9 mouse cellular contexts compared by ENCODE assay signal in genomic region chr1:169655256-169655655, GRCm38 (mm10). TPM values are rescaled to one million over a fixed set of nuclear protein-coding genes. Genes with fewer than 3 reads are reported as not detected.
A peak's percentile ranks its signal among the peaks of the same experiment; 100 is the strongest.
DNase-seq lines count a peak whose midpoint lies in the region; ATAC-seq and TF ChIP-seq lines count a peak whose summit lies in the region.
"Had no signal": no experiment of that assay in that cellular context is flagged by ENCODE, and none has a peak within 500 bp of the region (broad histone marks: within the 10 kb centered on the region; RNA-seq: fewer than 3 reads in every experiment).

Gene Rgs5, plus strand, starts transcription at chr1:169655501.

- DNase-seq in brain, adult 2 months (ENCODE audit: low read depth, low spot score) = peak; percentile 43
- peak; percentile 47 to 50 for DNase-seq in kidney, postnatal 36 days
- no peak for DNase-seq in lung, adult 2 months
- peak; percentile 22 for DNase-seq in right cerebral cortex, postnatal 14 days
- DNase-seq in spleen, postnatal 36 days (ENCODE audit: low spot score in 2 of 2) = no peak
- no peak for DNase-seq in thymus, postnatal 36 days

- H3K27me3 ChIP-seq in forebrain, embryonic 15.5 days = no peaks in the 10 kb centered on the region
- no peaks in the 10 kb centered on the region for H3K27me3 ChIP-seq in heart, embryonic 16.5 days (ENCODE audit: control insufficient read depth, insufficient read depth, low read length)

- no peak within 1 kb of the TSS for H3K27ac ChIP-seq in forebrain, embryonic 15.5 days (replicated peaks)
- H3K27ac ChIP-seq in heart, embryonic 16.5 days (ENCODE audit: low read length) = no peak within 1 kb of the TSS
- H3K27ac ChIP-seq: macrophage had no signal

- no peak within 1 kb of the TSS for H3K9ac ChIP-seq in forebrain, embryonic 15.5 days (replicated peaks)
- 0 out of 2 replicates have a peak within 1 kb of the TSS, but pooled peaks have one; percentile 0 for H3K9ac ChIP-seq in heart, embryonic 16.5 days (ENCODE audit: low read length)

- H3K9me3 ChIP-seq in forebrain, embryonic 15.5 days = no peaks in the 10 kb centered on the region
- no peaks in the 10 kb centered on the region for H3K9me3 ChIP-seq in heart, embryonic 16.5 days (replicated peaks; ENCODE audit: control insufficient read depth, low read length)

- no peak for TF ChIP-seq POLR2A in lung, adult 2 months (IDR thresholded peaks at IDR 0.05; ENCODE audit: borderline replicate concordance, extremely low read depth, low read depth, low read length)

- 35% methylated on average over 8 of the region's 8 CpGs for WGBS in forebrain, embryonic 15.5 days
- 5% methylated on average over 8 of the region's 8 CpGs for WGBS in heart, embryonic 16.5 days
- 6% methylated on average over 8 of the region's 8 CpGs for WGBS in lung, adult 2 months

- H3K4me1 ChIP-seq in forebrain, embryonic 15.5 days = 0 out of 2 replicates have a peak, but pooled peaks cover 4% of the 10 kb centered on the region
- peaks cover 7% of the 10 kb centered on the region; the same call in 1 of the 2 replicates for H3K4me1 ChIP-seq in heart, embryonic 16.5 days (ENCODE audit: control insufficient read depth, insufficient read depth, low read length)
- peaks cover 5% of the 10 kb centered on the region for H3K4me1 ChIP-seq in lung, adult 2 months (ENCODE audit: control insufficient read depth, insufficient read depth, low read length)

- no peak for TF ChIP-seq CTCF in lung, adult 2 months (IDR thresholded peaks at IDR 0.05; ENCODE audit: insufficient read depth, low read length)

- peak within 1 kb of the TSS; percentile 14; the same call in 1 of the 2 replicates for H3K4me2 ChIP-seq in forebrain, embryonic 15.5 days (replicated peaks)
- H3K4me2 ChIP-seq in heart, embryonic 16.5 days (ENCODE audit: low read depth, low read length) = peak within 1 kb of the TSS; percentile 50

- H3K4me3 ChIP-seq in forebrain, embryonic 15.5 days = no peak within 1 kb of the TSS
- peak within 1 kb of the TSS; percentile 15 for H3K4me3 ChIP-seq in heart, embryonic 16.5 days (ENCODE audit: low read length)
- peak within 1 kb of the TSS; percentile 13 for H3K4me3 ChIP-seq in lung, adult 2 months (replicated peaks; ENCODE audit: extremely low read depth, low read depth, low read length)

- no peaks in the 10 kb centered on the region for H3K36me3 ChIP-seq in forebrain, embryonic 15.5 days
- no peaks in the 10 kb centered on the region for H3K36me3 ChIP-seq in heart, embryonic 16.5 days (ENCODE audit: control insufficient read depth, insufficient read depth)

- ATAC-seq in forebrain, embryonic 15.5 days (replicated peaks) = no peak
- ATAC-seq in heart, embryonic 16.5 days (replicated peaks; ENCODE audit: extremely low read depth, insufficient read depth, low FRiP score) = peak; percentile 65; the same call in 1 of the 2 replicates

RNA-seq across cellular contexts. Expression of gene Rgs5, which starts in this region (rescaled TPM):
- polyA plus RNA-seq in forebrain, embryonic 15.5 days (2015; fragmentation: Nextera tagmentation; extraction: Ambion mirVana) = 18.1 and 18.7 TPM in 2 replicates
- polyA plus RNA-seq in heart, embryonic 16.5 days (2015; fragmentation: Nextera tagmentation; extraction: Ambion mirVana) = 12.6 and 12.9 TPM in 2 replicates
- polyA plus RNA-seq in lung, adult 2 months (2012; rRNA removed) = 2.0 and 5.6 TPM in 2 replicates
- polyA plus RNA-seq: macrophage had no signal

Comparison
In these comparisons a context has a peak if more than half of its experiments do, and no peak if none do; other contexts are left out.
1. DNase-seq: peak in brain, adult 2 months (single experiment), kidney, postnatal 36 days (2 of 2) and right cerebral cortex, postnatal 14 days (single experiment); none in lung, adult 2 months (single experiment), spleen, postnatal 36 days (0 of 2) and thymus, postnatal 36 days (0 of 2).